Mouse (Mus musculus): Measurements from ENCODE around the gene Prss12. TPM values are rescaled to one million over a fixed set of nuclear protein-coding genes. Genes with fewer than 3 reads are reported as not detected.
"Not testable (repeated sequence)": the region's sequence is repeated elsewhere in the genome, so short reads cannot be mapped to it uniquely, and the experiment has no call there.

Prss12 gene
- total RNA-seq, 2 experiments from 2014 or later, result not detected

DNA sequence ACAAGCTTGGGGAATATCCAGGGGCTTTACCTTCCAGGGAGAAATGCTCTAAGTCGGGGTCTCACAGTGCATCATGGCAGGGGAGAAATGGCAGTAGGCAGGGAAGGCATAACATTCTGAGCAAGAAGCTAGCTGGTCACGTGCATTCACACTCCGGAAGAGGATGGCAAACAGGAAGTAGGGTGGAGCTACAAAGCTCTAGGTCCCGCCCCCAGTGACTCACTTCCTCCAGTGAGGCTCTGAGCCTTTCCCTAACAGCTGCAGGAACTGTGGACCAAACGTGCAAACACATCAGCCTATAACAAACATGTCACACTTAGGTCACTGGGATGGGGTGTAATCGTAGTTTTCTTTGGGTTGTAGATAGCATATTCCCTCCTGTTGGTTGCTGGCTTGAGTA lies 15.6 kb downstream of the Prss12 start:
- ATAC-seq (replicated peaks; ENCODE audit: poor library complexity), result 0 out of 2 replicates have a peak, but pooled peaks have one; percentile 54

DNA sequence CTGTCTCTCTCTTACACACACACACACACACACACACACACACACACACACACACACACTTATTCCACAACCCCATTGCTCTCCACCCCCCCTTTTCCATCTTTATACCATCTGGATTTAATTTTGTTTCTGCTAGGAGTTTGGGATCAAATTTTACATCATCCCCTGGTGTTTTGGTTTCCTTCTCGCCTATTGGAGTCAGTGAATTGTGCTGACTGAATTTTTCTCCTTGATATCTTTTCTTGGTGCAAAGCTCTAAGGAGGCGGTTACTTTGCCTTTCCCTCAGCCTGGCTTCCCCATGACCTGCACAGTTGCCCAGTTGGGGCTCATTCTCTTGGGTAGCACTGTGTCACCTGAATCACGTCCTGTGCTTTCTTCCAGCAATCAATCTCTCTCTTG lies 30.1 kb downstream of the Prss12 start:
- ATAC-seq (replicated peaks; ENCODE audit: poor library complexity), result no peak

DNA sequence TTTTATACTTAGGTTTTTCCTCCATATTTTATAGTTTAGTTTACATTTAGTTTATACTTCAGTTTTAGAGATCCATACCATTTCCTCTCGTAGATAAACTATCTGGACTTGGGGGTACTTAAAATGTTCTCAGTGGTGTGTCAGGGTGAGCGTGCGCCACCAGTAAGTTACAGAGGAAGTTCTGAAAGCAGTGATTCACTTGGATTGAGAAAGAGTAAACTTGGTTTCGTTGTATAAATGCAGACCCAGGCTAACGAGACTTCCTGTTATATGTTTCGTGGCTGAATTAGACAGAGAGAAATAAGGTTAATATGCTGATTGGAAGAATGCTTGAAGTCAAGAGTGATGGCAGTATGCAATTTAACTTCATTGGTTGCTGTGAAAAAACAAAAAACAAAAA lies 34.6 kb downstream of the Prss12 start:
- ATAC-seq (replicated peaks; ENCODE audit: poor library complexity), result peak; percentile 88

GRCm38 (mm10) chr3:123491814-123492213 lies 45.1 kb downstream of the Prss12 start:
- peak; percentile 61 for ATAC-seq (replicated peaks; ENCODE audit: poor library complexity)

- no peak for ATAC-seq (replicated peaks; ENCODE audit: poor library complexity)
These were observed 46.5 kb downstream of the Prss12 start for GRCm38 (mm10) chr3:123493163-123493562.

DNA sequence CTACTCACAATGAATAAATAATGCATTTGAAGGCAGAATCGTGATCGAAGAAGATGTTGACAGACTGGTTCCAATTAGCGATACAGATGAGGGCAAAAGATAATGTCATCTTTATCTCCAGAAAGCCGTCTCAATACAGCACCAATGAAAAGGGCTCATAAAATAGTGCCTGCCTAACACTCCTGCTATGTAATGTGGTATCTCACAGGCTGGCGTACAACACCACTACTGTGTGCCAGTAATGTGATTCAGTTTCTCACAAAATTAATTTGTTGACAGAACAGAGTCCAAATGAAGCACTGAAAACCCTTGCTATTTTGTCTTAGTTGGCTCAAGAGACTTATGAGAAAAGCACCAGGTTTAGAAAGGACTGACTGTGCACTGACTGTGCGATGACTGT lies 48.4 kb downstream of the Prss12 start:
- no peak for ATAC-seq (replicated peaks; ENCODE audit: poor library complexity)

DNA sequence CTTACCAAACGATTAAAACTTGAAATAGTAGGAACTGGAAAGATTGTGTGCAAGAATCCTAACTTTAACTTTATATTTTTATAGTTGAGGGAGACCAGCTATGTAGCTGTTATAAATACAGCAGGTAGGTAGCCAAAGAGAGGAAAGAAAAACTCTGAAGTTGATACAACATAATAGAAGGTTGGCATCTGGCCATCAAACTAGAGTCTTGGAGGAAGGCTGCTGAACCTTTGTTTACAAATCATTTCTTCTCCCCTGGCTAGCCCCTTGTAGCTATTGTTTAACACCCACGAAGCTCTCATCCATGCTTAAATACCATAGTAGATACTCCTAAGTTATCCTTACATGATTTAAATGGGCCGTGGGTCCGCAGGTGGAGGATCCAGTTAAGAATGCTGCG lies 52.1 kb downstream of the Prss12 start:
- no peak for ATAC-seq (replicated peaks; ENCODE audit: poor library complexity)

DNA sequence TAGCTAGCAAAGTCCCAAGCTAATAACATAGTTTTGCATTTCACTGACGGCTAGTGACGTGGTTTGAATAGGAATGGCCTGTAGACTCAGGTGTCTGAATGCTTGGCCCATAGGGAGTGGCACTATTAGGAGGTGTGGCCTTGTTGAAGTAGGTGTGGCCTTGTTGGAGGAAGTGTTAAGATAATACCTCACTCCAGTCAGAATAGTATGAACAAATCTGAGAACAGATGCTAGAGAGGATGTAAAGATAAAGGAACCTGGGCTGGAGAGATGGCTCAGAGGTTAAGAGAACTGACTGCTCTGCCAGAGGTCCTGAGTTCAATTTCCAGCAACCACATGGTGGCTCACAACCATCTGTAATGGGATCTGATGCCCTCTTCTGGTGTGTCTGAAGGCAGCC lies 55.1 kb downstream of the Prss12 start:
- ATAC-seq (replicated peaks; ENCODE audit: poor library complexity), result not testable (repeated sequence)

DNA sequence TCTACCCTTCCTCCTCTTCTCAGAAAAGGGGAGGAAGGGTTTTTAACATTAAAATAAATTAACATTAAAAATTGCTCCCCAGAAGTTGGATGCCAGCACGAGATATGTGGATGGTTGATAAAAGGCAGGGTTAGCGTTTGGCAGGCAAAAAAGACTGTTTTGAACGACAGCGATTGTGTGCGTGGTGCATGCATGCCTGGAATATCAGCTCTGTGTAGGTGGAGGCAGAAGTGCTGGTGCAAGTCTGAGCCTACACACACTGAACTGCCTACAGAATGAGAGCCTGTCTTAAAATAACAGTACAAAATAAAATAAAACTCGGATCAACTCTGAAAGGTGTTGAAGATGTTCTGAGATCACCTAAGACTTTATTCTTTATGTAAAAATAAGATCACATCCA lies 57.2 kb downstream of the Prss12 start:
- ATAC-seq (replicated peaks; ENCODE audit: poor library complexity), result no peak

DNA sequence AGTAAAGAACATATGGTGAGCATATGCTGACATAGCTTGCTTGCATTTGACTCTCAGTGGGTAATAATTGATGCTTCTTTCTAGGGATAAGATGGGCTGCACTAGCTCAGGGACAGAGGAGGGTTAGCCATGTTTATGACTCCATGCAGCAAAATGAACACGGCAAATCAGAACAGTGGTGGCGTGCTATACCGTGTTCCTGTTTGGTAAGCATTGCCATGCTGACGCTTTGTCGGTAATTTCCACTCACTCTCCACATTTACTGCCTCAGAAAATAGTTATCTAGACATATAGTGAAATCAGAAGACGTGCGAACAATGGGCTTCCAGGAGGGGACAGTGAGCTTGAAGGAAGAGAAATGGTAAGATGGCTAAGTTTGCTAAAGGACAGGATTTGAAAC lies 58.1 kb downstream of the Prss12 start:
- no peak for ATAC-seq (replicated peaks; ENCODE audit: poor library complexity)

DNA sequence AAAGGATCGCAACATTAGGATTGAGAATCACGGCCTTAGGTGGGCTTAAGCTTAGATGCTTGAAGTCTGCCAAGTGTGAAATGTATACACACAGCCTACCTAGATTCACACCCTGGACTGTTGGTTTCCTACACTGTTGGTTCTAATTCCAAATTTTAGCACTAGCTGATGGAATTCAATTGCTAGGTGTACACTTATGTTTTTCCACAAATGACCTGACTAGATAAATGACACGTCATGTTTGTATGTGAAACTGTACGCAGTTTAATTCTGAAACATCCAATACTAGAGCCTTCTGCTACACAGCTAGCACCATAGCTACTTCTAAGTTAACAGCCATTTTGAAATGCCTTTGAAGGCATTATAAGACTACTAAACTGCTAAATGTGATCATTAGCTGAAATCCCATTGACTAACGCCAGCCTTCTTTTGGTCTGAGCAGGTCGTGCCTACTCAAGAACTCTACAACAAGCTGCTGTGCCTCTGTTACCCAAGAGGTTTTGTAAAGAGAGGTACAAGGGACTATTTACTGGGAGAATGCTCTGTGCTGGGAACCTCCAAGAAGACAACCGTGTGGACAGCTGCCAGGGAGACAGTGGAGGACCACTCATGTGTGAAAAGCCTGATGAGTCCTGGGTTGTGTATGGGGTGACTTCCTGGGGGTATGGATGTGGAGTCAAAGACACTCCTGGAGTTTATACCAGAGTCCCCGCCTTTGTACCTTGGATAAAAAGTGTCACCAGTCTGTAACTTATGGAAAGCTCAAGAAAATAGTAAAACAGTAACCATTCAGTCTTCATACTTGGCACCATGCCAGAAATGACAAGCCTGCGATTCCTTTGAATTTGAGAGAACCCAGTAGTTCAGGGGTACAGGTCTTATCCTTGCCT lies 59.3 kb downstream of the Prss12 start:
- ATAC-seq (replicated peaks; ENCODE audit: poor library complexity), result 0 out of 2 replicates have a peak, but pooled peaks have one; percentile 1

- ATAC-seq (replicated peaks; ENCODE audit: poor library complexity), result peak; percentile 10; the same call in 1 of the 2 replicates
These were observed 60.3 kb downstream of the Prss12 start for GRCm38 (mm10) chr3:123506699-123507662.

DNA sequence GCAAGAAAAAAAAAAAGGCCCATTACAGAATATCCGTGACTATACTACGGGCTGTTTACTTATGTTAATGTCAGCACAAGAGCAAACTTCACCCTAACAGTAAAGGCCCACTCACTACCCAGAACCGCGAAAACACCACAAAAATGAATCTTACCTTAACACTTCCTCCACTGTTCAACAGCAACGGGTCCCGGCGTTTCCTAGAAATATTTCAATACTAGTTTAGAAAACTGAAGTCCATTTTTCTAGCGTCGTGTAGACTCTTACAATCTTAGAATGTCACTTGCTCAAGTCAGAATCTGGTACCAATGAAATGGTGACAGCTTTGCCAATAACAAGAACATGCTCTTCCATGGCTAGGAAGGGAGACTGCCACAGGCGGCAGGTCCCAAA lies 60.9 kb downstream of the Prss12 start:
- no peak for ATAC-seq (replicated peaks; ENCODE audit: poor library complexity)

DNA sequence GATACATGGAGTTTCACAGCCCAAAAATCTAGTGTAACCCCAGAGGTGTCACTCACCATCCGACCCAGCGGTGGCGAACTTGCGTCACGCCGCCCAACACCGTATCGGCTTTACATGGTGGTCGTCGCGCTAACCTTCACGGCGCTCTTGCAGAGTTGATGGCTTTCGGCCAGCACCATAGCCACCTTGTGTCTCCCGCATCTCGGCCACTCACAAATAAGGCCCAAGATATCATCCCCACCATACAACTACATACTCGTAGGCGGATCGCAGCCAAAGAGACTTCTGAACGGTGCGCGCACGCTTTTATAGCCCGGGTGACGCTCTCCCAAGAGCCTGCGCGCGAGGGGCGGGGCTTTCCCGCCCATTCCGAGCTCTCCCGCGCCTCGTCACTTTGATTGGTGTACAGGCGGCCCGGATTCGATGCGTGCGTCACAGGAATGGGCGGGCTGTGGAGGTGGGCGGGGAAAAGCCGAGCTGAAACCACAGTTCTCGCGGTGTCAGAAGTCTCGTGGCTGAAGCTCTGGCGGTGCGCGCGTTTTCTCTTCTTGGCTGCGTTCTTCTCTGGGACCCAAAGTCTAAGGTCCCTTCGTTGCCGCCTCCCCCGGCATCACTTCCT lies 61.5 kb downstream of the Prss12 start:
- peak; percentile 68 for ATAC-seq (replicated peaks; ENCODE audit: poor library complexity)

DNA sequence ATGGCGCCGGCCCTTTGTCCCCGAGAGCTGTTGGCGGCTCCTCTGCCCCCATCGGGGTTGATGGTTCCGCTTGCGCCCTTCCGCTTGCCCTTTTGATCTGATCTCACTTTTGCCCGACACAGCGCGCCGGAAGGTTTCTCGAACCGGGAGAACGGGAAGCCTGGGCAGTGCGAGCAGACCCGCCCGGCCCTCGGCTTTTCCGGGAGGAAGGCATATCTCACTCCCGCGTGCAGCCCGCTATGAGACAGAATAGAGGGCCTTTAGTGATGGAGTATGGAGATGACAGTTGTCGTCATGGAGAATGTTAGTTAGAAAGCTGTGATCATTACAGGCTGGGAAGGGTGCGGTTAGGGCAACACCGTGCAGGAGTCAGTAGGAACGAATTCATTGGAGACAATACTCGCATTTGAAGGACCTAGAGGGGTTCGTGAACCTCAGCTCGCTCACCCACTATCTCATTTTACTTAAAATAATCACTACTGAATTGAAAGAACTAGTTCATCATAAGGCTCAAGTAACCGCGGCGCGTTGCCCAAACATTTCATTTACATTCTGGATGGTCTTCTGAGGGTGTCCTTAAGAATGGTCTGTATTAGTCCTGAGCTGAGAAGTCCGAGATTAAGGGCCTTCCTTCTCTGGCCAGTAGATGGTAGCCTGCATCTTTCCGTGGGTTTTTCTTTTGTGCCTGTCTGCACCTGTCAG lies 62.1 kb downstream of the Prss12 start:
- ATAC-seq (replicated peaks; ENCODE audit: poor library complexity), result peak; percentile 24

- no peak for ATAC-seq (replicated peaks; ENCODE audit: poor library complexity)
These were observed 65.1 kb downstream of the Prss12 start for GRCm38 (mm10) chr3:123511818-123512217.

DNA sequence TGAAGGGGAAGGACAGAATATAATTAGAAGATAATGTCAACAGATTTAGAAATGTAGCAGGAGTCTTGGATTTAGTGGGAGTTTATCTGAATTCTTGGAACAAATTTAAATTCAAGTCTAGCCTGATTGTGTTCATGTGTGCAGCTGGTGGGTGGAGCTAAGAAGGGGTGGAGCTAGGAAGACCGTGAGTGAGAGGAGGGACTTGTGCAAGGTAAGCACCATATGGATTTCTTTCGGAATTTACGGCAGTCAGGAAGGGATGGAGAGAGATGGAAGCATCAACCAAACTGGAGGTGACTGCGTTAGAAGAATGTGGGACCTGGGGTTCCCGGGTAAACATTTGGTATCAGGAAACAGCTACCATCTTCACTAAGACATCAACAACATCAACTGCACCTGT lies 68.2 kb downstream of the Prss12 start:
- no peak; the same call in 1 of the 2 replicates for ATAC-seq (replicated peaks; ENCODE audit: poor library complexity)

GRCm38 (mm10) chr3:123515600-123516359 lies 69.1 kb downstream of the Prss12 start:
- peak; percentile 79 for ATAC-seq (replicated peaks; ENCODE audit: poor library complexity)

GRCm38 (mm10) chr3:123516784-123517183 lies 70.1 kb downstream of the Prss12 start:
- ATAC-seq (replicated peaks; ENCODE audit: poor library complexity), result peak; percentile 88

All from megakaryocyte progenitor cell, adult 5-6 weeks (primary cell).